Mouse (Mus musculus) gastrocnemius, postnatal 14 days (tissue): Measurements from ENCODE around the gene Crb2. TPM values are rescaled to one million over a fixed set of nuclear protein-coding genes. Genes with fewer than 3 reads are reported as not detected.
A peak's percentile ranks its signal among the peaks of the same experiment; 100 is the strongest.

Experiments used
- DNase-seq: peaks from one replicate; pipeline ENCODE4 v3.0.0; 2021; ENCODE audit warnings: mixed read lengths
- intact Hi-C: fragments of 180-260 bp; cut with DNase I; formaldehyde crosslinking; loops from one replicate; pipeline ENCODE4 v1.15.1; 2025; ENCODE audit warnings: low total_unique reads
- total RNA-seq, 2 experiments: library from RNA; stranded (reverse); gene quantifications; 2 replicates each; pipeline ENCODE4 v1.2.3; 2021

Crb2 gene
- total RNA-seq, 2 experiments from 2014 or later, result 0.11 to 0.12 TPM

DNA sequence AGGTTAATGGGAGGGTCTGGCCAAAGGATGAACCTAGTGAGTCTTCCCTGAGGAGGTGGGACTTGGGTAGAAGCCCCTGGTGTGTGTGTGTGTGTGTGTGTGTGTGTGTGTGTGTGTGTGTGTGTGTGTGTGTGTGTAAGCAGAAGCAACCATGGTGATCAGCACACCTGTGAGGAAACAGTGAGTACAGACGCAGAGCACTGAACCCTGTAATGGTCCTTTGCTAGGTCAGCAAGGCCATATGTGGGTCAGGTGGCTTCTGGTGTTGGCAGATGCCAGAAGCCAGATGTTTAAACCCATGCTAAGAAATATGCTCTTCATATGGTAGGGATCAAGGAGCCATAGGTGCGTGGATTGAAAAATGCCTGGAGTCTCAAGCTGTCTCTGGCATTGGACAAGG, 11.5 kb upstream of the Crb2 start:
- no peak for DNase-seq
- intact Hi-C loops, result loop anchor here (10.0 kb wide), 1 partner anchor 190 kb away; no protein-coding TSS in a partner anchor

- no peak for DNase-seq
- intact Hi-C loops, result loop anchor here (10.0 kb wide), 1 partner anchor 190 kb away; no protein-coding TSS in a partner anchor
These were observed 11.0 kb upstream of the Crb2 start for GRCm38 (mm10) chr2:37765082-37765483.

GRCm38 (mm10) chr2:37766027-37766761, 9.9 kb upstream of the Crb2 start:
- intact Hi-C loops, result loop anchor here (10.0 kb wide), 1 partner anchor 191 kb away; no protein-coding TSS in a partner anchor
- no peak for DNase-seq

DNA sequence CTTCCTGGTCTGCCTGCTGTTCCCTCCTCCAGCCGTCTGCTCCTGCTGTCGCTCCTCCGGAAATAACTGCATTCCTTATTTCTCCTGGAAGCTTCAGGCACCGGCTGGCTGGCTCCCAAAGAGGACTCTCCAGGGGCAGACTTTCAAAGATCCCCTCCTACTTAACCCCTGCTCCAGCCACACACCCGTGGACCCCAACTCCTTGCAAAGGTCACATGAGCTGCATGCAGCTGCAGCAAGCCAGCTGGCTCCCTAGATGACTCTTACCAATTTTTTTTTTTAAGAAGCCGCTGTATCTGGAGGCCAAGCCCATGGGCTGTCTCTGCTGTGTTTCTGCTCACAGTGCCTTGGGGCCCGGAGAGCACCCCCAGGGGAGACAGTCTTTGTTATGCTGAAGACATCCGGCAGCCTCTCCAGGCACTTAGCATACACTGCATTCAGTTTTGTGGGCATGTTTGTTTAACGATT, 8.9 kb upstream of the Crb2 start:
- peak; percentile 76 for DNase-seq
- intact Hi-C loops, result loop anchor here (10.0 kb wide), 1 partner anchor 192 kb away; no protein-coding TSS in a partner anchor

GRCm38 (mm10) chr2:37767739-37768138, 8.3 kb upstream of the Crb2 start:
- DNase-seq, result no peak
- intact Hi-C loops, result loop anchor here (10.0 kb wide), 1 partner anchor 193 kb away; no protein-coding TSS in a partner anchor

GRCm38 (mm10) chr2:37768903-37769302, 7.1 kb upstream of the Crb2 start:
- peak; percentile 77 for DNase-seq

GRCm38 (mm10) chr2:37769793-37770192, 6.3 kb upstream of the Crb2 start:
- intact Hi-C loops, result loop anchor here (5.0 to 10.0 kb wide), 2 partner anchors 67 to 195 kb away; partner anchors contain the start of gene Strbp
- DNase-seq, result no peak

More at GRCm38 (mm10) chr2:37768903-37769302, 7.1 kb upstream of the Crb2 start:
- intact Hi-C loops, result loop anchor here (10.0 kb wide), 1 partner anchor 194 kb away; no protein-coding TSS in a partner anchor

DNA sequence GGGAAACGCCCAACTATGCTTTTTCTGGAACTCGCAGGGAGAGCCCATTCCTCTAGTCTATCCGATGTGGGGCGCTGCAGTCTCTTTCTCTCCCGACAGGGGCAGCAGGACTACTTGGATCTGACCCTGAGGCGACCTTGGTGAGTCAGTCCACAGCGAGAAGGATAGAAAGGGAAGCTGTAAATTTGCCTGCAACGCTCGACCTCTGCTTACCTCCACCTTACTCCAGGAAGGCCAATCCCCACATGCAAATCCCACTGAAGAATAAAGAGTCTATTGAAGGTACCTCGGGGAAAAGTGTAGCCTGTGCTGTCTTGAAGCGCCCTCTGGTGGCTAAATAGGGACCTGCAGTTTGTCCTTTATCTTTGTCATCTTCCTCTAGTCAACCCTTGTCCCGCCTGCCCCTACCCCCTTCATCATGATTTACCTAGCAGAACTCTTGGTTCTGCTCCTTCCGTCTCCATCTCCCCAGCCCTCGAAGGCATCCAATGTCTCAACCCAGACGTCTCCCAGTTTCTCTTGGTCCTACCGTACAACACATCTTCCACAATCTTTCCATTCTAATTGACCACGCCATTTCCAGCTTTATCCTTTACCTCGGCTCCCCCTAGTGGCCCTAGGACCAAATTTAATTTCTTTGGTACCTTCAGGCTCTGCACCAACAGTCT, 4.3 kb upstream of the Crb2 start:
- intact Hi-C loops, result loop anchor here (5.0 kb wide), 1 partner anchor 69 kb away; the partner anchor contains the start of gene Strbp
- DNase-seq, result peak; percentile 76

DNA sequence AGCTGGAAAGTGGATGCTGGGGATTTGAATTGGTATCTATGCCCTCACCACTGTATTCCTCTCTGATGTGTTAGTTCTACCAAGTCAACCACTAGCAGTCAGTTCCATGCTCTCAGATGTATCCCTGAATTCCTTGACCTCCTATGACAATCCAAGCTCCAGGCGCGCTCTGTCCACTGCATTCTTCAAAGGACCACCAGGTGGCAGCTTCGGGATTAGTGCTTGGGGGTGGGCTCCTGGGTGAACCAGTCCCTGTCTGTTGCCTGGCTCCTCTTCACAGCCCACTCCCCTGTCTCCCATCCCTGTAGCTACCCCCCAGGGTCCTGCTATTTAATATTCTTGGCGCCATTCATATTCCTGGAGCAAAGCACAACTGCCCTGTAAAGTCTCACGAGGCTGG, 1.5 kb upstream of the Crb2 start:
- DNase-seq, result no peak
- intact Hi-C loops, result loop anchor here (5.0 kb wide), 1 partner anchor 72 kb away; the partner anchor contains the start of gene Strbp

DNA sequence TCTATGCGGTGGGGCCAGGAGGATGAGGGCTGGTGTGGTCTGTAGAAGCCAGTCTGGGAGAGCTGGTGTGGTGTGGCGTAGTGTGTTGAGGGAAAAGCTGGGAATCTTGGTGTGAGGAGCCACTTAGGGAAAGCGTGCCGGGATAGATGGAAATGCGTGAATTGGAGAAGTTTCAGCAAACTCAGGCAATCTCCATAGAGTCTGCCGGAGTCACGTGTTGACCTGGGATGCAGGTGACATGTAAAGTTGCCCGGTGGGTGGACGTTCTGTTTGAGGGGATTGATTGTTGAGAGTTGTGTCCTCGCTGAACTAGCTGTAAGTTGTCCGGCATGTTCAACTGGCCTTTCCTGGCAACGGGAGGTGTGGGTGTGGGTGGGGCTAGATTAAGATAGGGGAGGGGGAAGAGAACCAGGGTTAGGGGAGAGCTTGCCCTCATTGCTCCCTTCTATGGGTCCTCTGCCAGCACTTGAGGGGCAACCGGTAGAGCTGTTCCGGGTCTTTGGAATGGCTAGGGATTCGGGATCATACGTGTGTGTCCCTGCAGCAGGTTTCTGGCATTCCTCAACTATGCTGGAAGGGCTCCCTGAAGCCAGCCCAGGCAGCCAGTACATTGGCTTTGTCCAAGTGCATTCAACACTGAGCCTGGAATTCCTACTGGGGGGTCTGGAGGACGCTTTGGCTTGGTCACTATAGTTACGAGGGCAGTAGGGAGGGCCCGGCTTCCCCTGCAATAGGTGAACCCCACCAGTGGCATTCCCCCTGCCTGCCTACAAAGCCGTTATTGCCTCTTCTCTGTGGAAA, 762 bp downstream of the Crb2 start:
- intact Hi-C loops, result no loop called here
- no peak for DNase-seq

DNA sequence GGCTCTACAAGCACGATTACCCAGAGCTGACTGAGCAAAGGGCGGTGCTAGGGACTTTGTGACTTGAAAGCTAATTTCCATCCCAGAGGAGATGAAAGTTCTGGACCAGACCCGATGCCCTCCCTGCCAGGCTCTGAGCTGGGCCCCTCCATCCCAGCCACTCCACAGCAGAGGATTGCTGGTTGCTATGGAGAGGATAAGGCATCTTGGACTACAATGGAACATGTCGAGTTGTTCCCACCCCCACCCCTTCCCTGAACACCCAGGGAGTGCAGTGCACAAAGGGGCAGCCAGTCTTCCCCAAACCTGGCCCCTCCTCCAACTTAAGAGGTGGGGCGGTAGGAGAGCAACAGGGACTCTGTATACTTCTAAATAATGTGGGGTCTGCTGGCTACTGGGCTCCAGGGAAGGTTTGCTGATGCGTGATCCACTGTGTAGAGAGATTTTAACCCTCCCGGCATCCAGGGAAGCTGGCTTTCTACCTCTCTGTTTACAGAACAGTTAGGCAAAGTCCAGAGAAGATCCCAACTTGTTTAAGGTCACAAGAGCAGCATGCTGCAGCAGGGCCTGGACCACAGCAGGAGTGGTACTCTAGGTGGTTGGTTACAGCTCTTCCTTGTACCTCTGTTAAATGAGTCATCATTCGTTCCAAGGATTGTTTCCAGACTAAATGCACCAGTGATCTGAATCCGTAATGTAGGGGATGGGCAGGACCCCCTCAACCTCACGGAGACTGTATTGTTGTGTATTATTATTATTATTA, 2.1 kb downstream of the Crb2 start:
- no peak for DNase-seq
- intact Hi-C loops, result no loop called here

- intact Hi-C loops, result no loop called here
- DNase-seq, result no peak
These were observed 4.4 kb downstream of the Crb2 start for GRCm38 (mm10) chr2:37780270-37780929.

GRCm38 (mm10) chr2:37781421-37781820, 5.4 kb downstream of the Crb2 start:
- intact Hi-C loops, result no loop called here
- DNase-seq, result no peak

- intact Hi-C loops, result no loop called here
- DNase-seq, result no peak
These were observed 6.0 kb downstream of the Crb2 start for GRCm38 (mm10) chr2:37782002-37782401.

DNA sequence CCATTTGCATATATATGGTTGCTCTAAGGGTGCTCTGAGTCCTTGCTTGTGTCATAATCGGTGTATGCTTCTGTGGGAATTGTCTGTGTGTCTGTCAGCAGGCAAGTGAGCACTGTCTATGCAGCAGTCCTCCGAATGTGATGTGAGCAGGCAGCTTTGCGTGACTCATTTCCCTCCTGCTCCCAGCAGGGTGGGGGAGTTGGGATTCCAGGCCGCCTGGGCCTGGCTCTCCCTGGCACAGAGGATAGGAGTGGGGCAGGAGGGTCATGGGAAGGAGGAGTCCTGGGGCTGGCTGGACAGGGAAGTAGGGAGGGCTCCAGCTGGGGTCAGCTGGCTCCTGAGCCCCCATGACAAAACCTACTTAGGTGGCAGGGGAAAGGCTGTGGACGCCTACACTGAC, 8.4 kb downstream of the Crb2 start:
- intact Hi-C loops, result no loop called here
- DNase-seq, result no peak

- no peak for DNase-seq
- intact Hi-C loops, result no loop called here
These were observed 10.4 kb downstream of the Crb2 start for GRCm38 (mm10) chr2:37786461-37786860.

GRCm38 (mm10) chr2:37788176-37788962, 12.3 kb downstream of the Crb2 start:
- no peak for DNase-seq

DNA sequence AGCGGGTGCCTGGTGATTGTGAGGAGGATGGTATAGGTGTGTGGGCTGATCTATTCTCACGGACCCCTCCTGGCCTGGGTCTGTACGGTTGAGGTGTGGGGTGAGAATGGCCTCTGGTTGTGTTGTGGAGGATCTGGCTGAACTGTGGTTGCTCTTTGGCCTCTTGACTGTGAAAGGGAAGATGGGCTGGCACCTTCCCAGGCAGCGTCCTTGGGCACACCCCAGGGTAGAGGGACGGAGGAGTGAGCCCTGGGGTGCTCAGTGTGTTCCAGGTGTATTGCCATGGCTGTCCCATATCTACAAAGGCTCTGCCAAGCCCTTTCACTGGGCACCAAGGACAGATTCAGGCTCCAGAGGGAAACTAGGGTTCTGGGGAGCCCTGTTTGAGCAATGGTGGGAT, 13.0 kb downstream of the Crb2 start:
- DNase-seq, result no peak
- intact Hi-C loops, result no loop called here

More at GRCm38 (mm10) chr2:37788176-37788962, 12.3 kb downstream of the Crb2 start:
- intact Hi-C loops, result no loop called here
